Mouse (Mus musculus): Measurements from ENCODE around the gene S1pr4. TPM values are rescaled to one million over a fixed set of nuclear protein-coding genes. Genes with fewer than 3 reads are reported as not detected.
A peak's percentile ranks its signal among the peaks of the same experiment; 100 is the strongest.

The S1pr4 gene
- under 1 TPM in 13 of 26 experiments, not detected in 13; 0.25 to 0.77 (median 0.50) TPM for total RNA-seq (2018; cell fraction: chromatin; rRNA removed)
- total RNA-seq (2018; cell fraction: cytosol; rRNA removed) = under 1 TPM; 0.05 to 0.48 (median 0.21) TPM
- 1 to 10 TPM in 1 of 26 experiments, under 1 TPM in 13, not detected in 12; 0.24 to 1.5 (median 0.39) TPM for total RNA-seq (2018; cell fraction: nucleus; rRNA removed)
- polyA plus RNA-seq (2018) = 0.14 to 0.26 TPM (median 0.14 TPM) in 3 replicates

DNA sequence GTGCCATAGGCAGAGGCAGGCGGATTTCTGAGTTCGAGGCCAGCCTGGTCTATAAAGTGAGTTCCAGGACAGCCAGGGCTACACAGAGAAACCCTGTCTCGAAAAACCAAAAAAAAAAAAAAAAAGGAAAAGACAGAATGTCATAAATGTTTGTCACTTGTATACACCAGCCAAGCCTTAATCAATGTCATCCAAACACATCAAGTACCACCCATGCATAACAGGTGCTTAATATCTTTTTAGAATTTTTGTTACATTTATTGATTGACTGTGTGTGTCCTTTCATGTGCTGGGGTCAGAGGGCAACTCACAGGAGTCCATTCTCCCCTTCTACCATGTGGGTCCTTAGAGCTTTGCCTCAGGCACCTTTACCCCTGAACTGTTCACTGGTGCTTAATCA lies at the start of gene S1pr4:
S1pr4 (minus strand) TSS at position 101 of the 400 bp plus-strand sequence.
- Histone ChIP-seq H3K4me3 (ENCODE audit: inconsistent target) (no peak within 1 kb of the TSS), H3K79me2 (ENCODE audit: inconsistent target) (peaks cover 9% of the 10 kb centered on the region), H3K27ac (no peak within 1 kb of the TSS), H3K36me3 (ENCODE audit: inconsistent target) (peaks cover 2% of the 10 kb centered on the region; the same call in 1 of the 2 replicates)
- WGBS (ENCODE audit: missing documents) = no CpG with 5 or more reads among the region's 3 CpGs

DNA sequence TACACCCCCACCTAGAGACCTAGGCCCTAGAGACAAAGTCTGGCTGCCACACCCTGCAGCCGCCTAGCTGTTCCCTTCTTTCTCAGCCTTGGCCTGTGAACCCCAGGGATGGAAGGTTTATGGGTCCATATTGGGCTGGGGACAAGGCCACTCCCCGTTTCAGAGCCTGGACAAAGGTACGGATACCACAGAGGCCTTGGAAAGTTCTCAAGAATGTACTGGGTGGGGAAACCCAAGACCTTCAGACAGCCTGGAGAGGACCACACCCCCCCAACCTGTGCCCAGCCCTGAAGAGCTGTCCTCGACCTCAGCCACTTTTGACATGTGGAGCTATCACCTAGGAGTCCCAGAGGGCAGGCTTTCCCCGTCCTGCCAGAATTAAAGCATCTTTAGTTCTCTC lies 49.0 kb upstream of the S1pr4 start:
- Histone ChIP-seq H3K27ac (no peak overlapping the region), H3K36me3 (ENCODE audit: inconsistent target) (no peaks in the 10 kb centered on the region), H3K79me2 (ENCODE audit: inconsistent target) (peaks cover 5% of the 10 kb centered on the region), H3K4me3 (ENCODE audit: inconsistent target) (no peak overlapping the region)
- WGBS (ENCODE audit: missing documents) = 91% methylated on average over 5 of the region's 5 CpGs

DNA sequence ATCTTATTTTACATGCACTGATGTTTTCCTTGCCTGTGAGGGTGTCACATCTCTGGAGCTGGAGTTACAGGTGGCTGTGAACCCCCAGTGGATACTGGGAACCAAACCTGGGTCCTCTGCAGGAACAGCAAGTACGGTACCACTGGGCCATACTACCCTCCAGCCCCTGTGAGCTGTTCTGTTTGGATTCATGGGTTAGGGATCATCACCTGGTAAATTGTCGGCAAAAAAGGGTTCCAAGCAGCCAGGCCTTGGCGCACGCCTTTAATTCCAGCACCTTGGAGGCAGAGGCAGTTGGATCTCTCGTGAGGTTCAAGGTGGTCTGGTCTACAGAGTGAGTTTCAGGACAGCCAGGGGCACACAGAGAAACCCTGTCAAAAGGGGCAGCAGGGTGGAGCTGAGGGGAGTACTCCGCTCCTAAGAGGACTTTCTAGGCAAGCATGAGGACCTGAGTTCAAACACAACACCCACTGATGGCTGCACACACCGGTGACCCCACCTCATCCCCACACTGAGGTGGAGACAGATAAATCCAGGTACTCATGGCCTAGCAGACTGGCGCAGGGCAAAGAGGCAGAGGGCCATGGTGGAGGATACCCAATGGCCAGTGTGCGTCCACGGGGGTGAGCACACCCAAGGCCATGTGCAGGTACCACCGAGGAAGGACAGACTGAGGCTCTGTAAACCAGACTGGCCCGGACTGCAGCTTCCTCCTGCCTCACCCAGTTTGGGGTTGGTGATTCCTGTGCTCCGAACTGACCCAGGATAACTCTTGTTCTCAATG lies 47.0 kb upstream of the S1pr4 start:
- H3K36me3 ChIP-seq (ENCODE audit: inconsistent target) = no peaks in the 10 kb centered on the region
- no peak overlapping the region for H3K27ac ChIP-seq
- WGBS (ENCODE audit: missing documents) = 94% methylated on average over 13 of the region's 13 CpGs
- peaks cover 25% of the 10 kb centered on the region for H3K79me2 ChIP-seq (ENCODE audit: inconsistent target)
- no peak overlapping the region for H3K4me3 ChIP-seq (ENCODE audit: inconsistent target)

DNA sequence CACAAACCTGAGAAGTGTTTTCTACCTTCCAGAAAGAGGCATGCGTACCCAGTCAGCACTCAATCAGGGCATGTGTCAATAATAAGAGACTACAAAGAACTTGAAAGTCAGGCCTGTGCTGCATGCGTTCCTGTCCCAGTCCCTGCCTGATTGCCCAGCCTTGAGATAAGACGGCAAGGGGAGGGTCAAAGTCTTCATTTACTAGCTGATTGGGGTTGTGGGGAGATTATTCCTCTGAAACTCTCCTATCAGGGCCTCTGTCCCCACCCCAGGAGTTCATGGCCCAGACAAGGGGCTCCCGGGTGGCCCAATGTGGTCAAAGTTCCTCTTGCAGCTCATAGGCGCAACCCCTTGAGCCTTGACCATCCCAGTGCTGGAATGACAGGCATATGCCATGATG lies 46.4 kb upstream of the S1pr4 start:
- peaks cover 31% of the 10 kb centered on the region for H3K79me2 ChIP-seq (ENCODE audit: inconsistent target)
- 97% methylated on average over 5 of the region's 5 CpGs for WGBS (ENCODE audit: missing documents)
- H3K27ac ChIP-seq = no peak overlapping the region
- no peaks in the 10 kb centered on the region for H3K36me3 ChIP-seq (ENCODE audit: inconsistent target)
- H3K4me3 ChIP-seq (ENCODE audit: inconsistent target) = no peak overlapping the region

DNA sequence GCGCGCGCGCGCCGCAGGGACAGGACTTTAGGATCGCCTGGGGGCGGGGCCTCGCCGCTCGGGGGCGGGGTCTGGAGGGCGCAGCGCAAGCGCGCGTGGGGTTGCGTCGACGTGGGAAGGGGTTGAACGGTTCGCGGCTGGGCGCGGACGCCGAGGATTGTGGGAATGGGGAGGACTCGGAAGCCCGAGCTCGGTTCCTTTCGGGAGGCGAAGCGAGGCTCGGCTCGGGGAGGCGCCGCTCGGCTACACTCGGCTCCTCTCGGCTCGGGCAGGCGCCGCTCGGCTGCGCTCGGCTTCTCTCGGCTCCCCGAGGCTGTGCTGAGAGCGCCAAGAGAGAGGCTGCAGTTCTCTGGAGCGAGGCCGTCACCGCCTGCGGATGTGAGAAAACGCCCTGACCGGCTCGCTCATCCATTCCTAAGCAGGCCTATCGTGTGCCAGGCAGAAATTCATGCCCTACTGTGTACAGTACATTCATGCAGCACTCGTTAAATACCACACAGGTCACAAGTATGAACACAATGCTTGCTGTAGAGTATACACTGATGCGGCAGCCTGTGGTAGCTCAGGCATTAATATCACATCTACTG lies 45.3 kb upstream of the S1pr4 start, which contains the start of gene Gna11:
Gna11 (minus strand) TSS at position 30 of the 587 bp plus-strand sequence.
- Histone ChIP-seq H3K36me3 (ENCODE audit: inconsistent target) (no peaks in the 10 kb centered on the region), H3K79me2 (ENCODE audit: inconsistent target) (peaks cover 42% of the 10 kb centered on the region), H3K27ac (peak within 1 kb of the TSS; percentile 19; the same call in 1 of the 2 replicates), H3K4me3 (ENCODE audit: inconsistent target) (peak within 1 kb of the TSS; percentile 57)
- 1% methylated on average over 45 of the region's 59 CpGs for WGBS (ENCODE audit: missing documents)

- Histone ChIP-seq H3K4me3 (ENCODE audit: inconsistent target) (peak overlapping the region; percentile 57), H3K79me2 (ENCODE audit: inconsistent target) (peaks cover 49% of the 10 kb centered on the region), H3K27ac (no peak overlapping the region), H3K36me3 (ENCODE audit: inconsistent target) (no peaks in the 10 kb centered on the region)
- WGBS (ENCODE audit: missing documents) = under 1% methylated on average over 80 of the region's 93 CpGs
Measured at GRCm38 (mm10) chr10:81544296-81545160, 44.6 kb upstream of the S1pr4 start.

GRCm38 (mm10) chr10:81543633-81544032 lies 43.7 kb upstream of the S1pr4 start:
- Histone ChIP-seq H3K36me3 (ENCODE audit: inconsistent target) (no peaks in the 10 kb centered on the region), H3K27ac (no peak overlapping the region), H3K4me3 (ENCODE audit: inconsistent target) (peak overlapping the region; percentile 57), H3K79me2 (ENCODE audit: inconsistent target) (peaks cover 58% of the 10 kb centered on the region)
- WGBS (ENCODE audit: missing documents) = 89% methylated on average over 1 of the region's 1 CpGs

GRCm38 (mm10) chr10:81542727-81543460 lies 43.0 kb upstream of the S1pr4 start:
- H3K4me3 ChIP-seq (ENCODE audit: inconsistent target) = no peak overlapping the region
- 93% methylated on average over 7 of the region's 7 CpGs for WGBS (ENCODE audit: missing documents)
- H3K27ac ChIP-seq = no peak overlapping the region
- H3K36me3 ChIP-seq (ENCODE audit: inconsistent target) = no peaks in the 10 kb centered on the region
- peaks cover 66% of the 10 kb centered on the region for H3K79me2 ChIP-seq (ENCODE audit: inconsistent target)

DNA sequence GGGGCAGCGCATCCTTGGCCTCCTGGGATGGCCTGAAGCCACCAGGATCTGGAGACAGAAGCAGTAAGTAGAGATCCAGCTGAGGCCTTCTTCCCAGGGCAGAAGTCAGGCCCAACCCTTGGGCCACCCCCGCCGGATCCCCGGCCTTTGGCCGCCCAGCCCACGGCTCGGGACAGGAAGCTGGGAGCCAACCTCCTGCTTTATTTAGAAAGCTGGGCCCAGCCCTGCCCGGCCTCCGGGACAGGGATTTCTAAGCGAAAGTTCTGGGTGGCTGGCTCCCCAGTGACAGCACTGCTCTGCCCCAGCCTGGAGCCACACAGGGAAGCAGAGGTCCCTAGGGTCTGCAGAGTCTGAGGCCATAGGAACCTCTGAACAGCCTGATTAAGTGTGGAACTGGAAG lies 41.9 kb upstream of the S1pr4 start:
- Histone ChIP-seq H3K79me2 (ENCODE audit: inconsistent target) (peaks cover 77% of the 10 kb centered on the region), H3K4me3 (ENCODE audit: inconsistent target) (no peak overlapping the region), H3K27ac (no peak overlapping the region), H3K36me3 (ENCODE audit: inconsistent target) (no peaks in the 10 kb centered on the region)
- WGBS (ENCODE audit: missing documents) = 88% methylated on average over 10 of the region's 10 CpGs

DNA sequence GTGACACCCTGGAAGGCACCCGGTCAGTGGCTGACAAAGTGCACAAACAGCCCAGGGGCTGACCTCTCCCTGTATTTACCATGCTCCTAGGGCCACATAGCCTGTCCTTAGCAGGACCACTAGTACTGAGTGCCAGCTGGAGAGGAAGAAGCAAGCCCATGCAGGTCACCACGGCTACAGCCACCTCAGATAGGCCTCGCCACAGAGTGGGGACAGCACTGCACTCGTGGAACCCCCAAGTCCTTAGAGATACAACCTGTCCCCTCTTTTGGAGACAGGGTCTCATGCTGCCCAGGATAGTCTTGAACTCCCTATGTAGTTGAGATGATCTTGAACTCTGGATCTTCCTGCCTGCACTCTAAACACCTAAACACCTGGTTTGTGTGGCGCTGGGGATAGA lies 41.4 kb upstream of the S1pr4 start:
- H3K4me3 ChIP-seq (ENCODE audit: inconsistent target) = no peak overlapping the region
- H3K36me3 ChIP-seq (ENCODE audit: inconsistent target) = no peaks in the 10 kb centered on the region
- peaks cover 81% of the 10 kb centered on the region for H3K79me2 ChIP-seq (ENCODE audit: inconsistent target)
- H3K27ac ChIP-seq = no peak overlapping the region
- WGBS (ENCODE audit: missing documents) = 79% methylated on average over 5 of the region's 5 CpGs

DNA sequence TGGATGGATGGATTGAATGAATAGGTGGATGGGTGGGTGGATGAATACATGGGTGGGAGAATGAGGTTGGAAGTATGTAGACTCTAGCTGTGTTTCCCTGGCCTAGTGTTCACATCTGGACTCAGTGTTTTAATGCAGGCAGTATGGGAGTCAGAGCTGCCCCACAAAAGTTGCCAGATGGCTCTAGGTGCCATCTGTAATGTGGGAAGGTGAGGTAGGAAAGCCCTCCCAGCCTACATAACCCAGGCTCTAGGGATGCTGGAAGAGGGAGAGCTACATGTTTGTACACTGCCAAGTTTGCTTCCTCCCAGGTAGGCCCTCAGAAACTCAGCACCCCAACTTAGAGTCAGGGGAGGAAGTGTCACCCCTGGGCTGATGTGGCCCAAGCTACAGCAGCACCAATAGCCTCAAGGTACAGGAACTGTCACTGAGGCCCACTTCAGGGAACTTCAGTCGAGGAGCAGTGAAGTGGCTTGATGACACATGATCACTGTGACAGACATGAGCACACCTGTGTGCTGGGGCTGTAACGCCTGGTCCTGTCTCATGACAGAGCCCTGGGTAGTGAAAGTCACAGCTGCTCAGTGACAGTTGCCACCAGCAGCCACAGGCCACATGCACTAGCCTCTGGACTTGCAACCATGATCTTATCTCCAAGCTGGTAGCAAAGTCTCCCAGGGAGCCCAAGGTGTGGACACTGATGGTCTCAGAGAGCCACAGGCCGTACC lies 38.6 kb upstream of the S1pr4 start:
- WGBS (ENCODE audit: missing documents) = 64% methylated on average over 3 of the region's 3 CpGs
- no peak overlapping the region for H3K27ac ChIP-seq
- H3K4me3 ChIP-seq (ENCODE audit: inconsistent target) = no peak overlapping the region
- H3K79me2 ChIP-seq (ENCODE audit: inconsistent target) = peaks cover 88% of the 10 kb centered on the region
- H3K36me3 ChIP-seq (ENCODE audit: inconsistent target) = no peaks in the 10 kb centered on the region

GRCm38 (mm10) chr10:81537429-81537828 lies 37.5 kb upstream of the S1pr4 start:
- Histone ChIP-seq H3K4me3 (ENCODE audit: inconsistent target) (no peak overlapping the region), H3K79me2 (ENCODE audit: inconsistent target) (peaks cover 78% of the 10 kb centered on the region), H3K36me3 (ENCODE audit: inconsistent target) (peaks cover 5% of the 10 kb centered on the region), H3K27ac (no peak overlapping the region)
- WGBS (ENCODE audit: missing documents) = 92% methylated on average over 2 of the region's 2 CpGs

DNA sequence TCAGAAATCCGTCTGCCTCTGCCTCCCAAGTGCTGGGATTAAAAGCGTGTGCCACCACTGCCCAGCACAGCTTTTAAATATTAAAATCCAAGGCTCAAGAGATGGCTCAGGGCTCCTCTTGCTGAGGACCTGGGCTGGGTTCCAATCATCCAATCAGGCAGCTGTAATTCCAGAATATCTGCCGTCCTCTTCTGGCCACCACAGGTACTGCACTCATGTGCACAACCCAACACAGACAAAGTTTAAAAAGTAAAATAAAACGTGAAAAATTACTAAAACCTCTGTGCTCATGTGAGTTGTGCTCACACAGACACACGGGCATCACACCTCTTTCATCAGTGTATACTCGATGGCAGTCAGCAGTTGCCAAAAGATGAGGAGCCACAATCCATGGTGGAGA lies 36.8 kb upstream of the S1pr4 start:
- H3K79me2 ChIP-seq (ENCODE audit: inconsistent target) = peaks cover 71% of the 10 kb centered on the region
- no peak overlapping the region for H3K27ac ChIP-seq
- H3K36me3 ChIP-seq (ENCODE audit: inconsistent target) = peaks cover 10% of the 10 kb centered on the region
- H3K4me3 ChIP-seq (ENCODE audit: inconsistent target) = no peak overlapping the region
- 79% methylated on average over 6 of the region's 6 CpGs for whole genome bisulfite sequencing (ENCODE audit: missing documents)

All from macrophage (primary cell).